Mouse (Mus musculus): ENCODE measurements around the gene Zfp978.
A peak's percentile ranks its signal among the peaks of the same experiment; 100 is the strongest.
"Not testable (repeated sequence)": the region's sequence is repeated elsewhere in the genome, so short reads cannot be mapped to it uniquely, and the experiment has no call there.

The Zfp978 gene

GRCm38 (mm10) chr4:147406735-147407462, 45.8 kb downstream of the Zfp978 start:
- no peak for DNase-seq (ENCODE audit: low read depth, low spot score)

DNA sequence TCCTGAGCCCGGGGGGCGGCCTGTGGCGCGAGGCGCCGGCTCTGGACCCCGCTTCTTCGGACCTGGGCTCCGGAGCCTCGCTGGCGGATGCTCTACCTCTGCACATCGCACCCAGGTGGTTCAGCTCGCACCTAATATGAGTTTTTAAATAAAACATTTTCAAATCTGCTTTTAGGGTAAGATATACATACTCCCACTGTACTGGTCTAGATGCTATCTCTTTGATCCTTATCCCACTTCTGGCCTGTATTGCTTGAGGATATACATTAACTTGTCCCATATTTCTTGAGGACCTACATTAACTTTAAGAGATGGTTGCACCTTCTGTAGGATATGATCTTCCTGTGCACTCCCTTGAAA, 46.3 kb downstream of the Zfp978 start:
- DNase-seq (ENCODE audit: low read depth, low spot score): no peak

DNA sequence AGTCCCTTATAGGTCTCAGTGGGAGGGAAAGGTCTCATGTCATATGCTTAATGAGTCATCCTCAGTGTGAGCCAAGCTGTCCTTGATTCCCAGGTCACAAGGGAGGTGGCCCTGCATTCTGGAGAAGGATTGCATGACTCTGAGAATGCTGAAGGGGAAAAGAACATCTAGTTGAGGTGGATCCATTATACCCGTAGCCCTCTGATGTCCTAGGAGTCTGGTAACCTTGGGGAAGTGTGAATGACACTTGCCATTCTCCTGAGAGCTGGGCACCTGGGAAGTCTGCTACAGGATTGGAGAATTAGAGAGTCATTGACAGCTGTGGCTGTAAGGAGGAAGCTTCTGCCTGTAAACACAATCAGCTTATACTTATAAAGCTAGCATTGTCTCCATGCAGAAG, 55.3 kb downstream of the Zfp978 start:
- not testable (repeated sequence) for DNase-seq (ENCODE audit: low read depth, low spot score)

GRCm38 (mm10) chr4:147417157-147417778, 56.2 kb downstream of the Zfp978 start:
- DNase-seq (ENCODE audit: low read depth, low spot score): no peak

- DNase-seq (ENCODE audit: low read depth, low spot score): no peak
These were observed 56.8 kb downstream of the Zfp978 start for GRCm38 (mm10) chr4:147417921-147418320.

DNA sequence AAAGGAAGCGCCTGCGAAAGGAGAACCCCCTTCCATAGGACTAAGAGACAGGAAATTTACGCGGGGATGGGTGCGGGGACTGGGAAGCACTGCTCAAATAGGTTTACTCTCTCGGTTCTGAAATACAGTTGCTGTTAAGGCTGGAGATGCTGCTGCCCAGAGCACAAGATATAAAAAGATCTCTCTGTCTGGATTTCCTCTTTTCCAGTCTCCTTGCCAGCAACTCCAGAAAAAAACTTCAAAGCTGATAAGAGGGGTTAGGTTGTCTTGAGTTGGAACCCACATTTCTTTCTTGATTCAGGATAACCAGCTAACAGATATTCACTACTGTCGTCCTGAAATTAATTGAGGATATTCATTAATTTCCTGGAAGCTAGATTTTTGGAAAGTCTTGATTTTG, 57.2 kb downstream of the Zfp978 start:
- DNase-seq (ENCODE audit: low read depth, low spot score): not testable (repeated sequence)

- DNase-seq (ENCODE audit: low read depth, low spot score): not testable (repeated sequence)
These were observed 58.1 kb downstream of the Zfp978 start for GRCm38 (mm10) chr4:147419190-147419589.

DNA sequence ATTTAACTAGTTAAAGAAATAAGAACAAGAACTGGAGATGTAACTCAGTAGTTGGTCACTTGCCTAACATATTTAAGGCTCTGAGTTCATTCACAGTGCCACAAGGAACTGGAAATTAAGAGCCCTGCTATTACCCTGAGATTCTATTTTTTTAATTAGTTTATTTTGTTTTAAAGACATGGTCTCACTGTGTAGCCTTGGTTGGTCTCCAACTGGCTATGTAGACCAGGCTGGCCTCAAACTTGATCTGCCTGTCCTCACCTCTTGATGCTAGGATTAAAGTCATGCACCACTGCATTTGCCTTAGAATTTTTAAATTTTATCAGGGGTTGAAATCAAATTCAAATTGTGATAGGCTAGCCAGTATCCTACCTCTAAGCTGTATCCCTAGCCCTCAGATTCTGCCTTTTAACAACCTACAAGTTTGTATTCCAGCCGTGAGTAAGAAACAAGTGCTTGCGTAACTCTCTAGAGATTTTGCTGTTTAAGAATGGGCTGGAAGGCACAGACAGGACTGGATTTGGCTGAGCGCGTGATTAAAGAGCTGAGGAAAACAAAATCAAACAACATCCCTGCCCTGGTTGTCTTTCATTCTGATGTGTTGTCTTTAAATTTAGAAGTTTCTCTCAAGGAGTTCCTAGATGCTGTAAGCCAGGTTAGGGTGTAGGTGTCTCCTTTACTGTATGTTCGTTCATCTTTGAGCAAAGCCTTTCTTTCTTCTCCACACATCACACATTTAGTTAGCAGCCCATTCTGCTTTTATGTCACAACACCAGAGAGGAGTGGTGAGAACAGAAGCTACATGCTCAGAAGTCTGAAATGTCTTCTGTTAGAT, 58.9 kb downstream of the Zfp978 start:
- not testable (repeated sequence) for DNase-seq (ENCODE audit: low read depth, low spot score)

GRCm38 (mm10) chr4:147420794-147421193, 59.7 kb downstream of the Zfp978 start:
- DNase-seq (ENCODE audit: low read depth, low spot score): no peak

- not testable (repeated sequence) for DNase-seq (ENCODE audit: low read depth, low spot score)
These were observed 60.2 kb downstream of the Zfp978 start for GRCm38 (mm10) chr4:147421316-147421715.

GRCm38 (mm10) chr4:147423140-147423539, 62.0 kb downstream of the Zfp978 start:
- DNase-seq (ENCODE audit: low read depth, low spot score): no peak

DNA sequence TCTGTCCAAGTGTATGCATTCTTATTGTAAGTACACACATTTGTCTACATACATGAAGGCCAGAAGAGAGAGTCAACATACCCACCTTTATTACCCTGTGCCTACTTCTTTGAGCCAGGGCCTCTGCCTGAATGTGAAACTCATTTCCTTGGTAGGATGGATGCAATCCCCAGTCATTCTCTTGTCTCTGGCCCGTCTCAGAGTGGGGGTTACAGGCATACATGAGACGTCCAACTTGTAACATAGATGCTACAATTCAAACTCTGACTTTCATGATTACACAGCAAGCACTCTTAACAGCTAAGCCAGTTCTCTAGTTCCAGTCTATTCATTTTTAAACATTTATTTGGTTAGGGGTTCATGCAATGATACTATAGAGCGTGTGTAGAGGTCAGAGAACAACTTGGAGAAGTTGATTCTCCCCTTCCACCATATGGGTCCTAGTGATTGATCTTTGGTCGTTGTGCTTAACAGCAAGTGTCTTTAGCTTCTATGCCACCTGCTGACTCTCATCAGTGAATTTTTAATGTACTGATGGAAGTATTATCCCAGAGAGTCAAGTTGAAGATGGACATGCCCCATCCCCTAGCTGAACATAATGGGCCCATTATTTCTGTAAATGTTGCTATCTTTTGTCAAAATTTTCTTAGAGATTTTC, 62.7 kb downstream of the Zfp978 start:
- DNase-seq (ENCODE audit: low read depth, low spot score): no peak

- not testable (repeated sequence) for DNase-seq (ENCODE audit: low read depth, low spot score)
These were observed 63.3 kb downstream of the Zfp978 start for GRCm38 (mm10) chr4:147424404-147424803.

DNA sequence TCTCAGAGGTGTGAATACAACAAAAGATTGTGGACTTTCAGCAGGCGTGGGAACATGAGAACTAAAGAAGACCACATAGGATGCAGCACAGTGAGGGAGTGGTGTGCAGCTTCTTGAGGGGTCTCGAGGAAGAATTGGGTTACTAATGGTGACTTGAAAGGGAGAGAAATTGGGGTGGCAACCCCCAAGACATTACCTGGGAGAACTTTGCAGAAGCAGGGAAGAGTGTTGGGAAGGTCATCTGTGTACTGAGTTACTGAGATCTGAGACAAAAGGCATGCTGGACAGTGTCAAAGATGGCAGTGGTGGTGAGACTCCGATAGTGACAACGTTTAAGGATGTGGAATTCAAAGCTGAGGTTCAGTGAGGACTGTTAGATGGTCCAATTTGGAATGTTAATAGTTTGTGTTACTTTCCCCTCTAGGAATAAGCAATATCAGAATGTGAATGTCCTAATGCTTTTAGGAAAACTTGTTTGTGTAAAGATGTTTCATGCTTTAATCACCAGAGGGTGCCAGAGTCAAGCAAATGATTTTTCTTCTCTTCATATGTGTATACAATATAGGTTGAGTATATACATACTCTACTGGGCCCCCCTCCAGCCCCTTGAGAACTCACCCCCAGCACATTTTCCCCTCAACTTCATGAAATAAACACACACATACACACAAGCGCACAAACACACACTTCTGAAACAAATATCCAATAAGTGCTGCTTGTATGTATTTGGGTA, 64.7 kb downstream of the Zfp978 start:
- DNase-seq (ENCODE audit: low read depth, low spot score): peak; percentile 66

DNA sequence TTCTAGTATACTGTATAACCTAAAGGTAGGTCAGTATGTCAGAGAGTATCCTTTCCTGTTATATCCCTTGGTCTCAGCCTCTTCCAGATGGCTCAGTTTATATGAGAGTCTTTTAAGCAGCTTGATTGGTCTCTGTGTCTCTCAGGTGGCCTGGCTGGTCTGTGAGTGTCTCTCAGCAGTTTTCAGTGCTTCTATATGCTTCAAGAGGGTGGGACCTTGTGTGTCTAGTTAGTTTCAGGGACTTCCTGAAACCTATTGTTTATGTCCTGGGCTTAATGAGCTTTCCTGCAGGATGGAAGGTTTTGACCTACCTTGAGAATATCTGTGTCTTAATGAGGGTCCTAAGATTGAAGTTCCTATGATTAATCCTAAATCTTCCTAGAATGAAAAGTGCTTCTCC, 69.5 kb downstream of the Zfp978 start:
- no peak for DNase-seq (ENCODE audit: low read depth, low spot score)

- DNase-seq (ENCODE audit: low read depth, low spot score): not testable (repeated sequence)
These were observed 70.8 kb downstream of the Zfp978 start for GRCm38 (mm10) chr4:147431696-147432442.

DNA sequence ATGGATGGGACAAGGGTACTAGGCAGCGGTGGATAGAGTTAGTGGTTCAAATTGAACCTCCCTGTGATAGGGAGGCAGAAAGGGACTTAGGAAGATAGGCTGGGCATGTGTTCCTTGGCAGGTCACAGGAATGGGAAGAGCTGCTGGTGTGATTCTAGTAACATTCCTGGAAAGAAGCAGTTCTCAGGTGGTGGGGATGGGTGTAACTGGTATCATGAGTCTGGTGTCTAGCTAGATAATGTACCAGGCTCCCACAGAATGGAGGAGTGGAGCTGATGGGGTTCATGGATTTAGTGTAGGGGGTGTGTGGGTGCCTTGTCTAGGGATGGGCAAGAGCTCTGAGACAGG, 71.3 kb downstream of the Zfp978 start:
- no peak for DNase-seq (ENCODE audit: low read depth, low spot score)

DNA sequence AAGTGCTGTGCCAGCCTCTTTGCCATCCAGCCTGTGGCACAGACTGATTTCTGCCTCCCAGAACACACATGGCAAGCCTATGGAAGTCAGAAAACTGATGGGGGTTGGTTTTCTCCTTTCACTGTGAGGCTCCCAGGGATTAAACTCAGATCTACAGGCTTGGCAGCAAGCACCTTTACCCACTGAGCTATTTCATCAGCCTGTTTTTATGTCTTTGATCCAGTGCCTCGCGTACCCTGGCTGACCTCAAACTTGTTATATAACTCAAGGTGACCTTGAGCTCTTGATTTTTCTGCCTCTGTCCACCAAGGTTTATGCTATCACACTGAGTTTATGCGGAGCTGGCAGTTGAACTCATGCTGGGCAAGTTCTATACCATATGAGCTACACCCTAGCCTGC, 71.9 kb downstream of the Zfp978 start:
- DNase-seq (ENCODE audit: low read depth, low spot score): no peak

DNA sequence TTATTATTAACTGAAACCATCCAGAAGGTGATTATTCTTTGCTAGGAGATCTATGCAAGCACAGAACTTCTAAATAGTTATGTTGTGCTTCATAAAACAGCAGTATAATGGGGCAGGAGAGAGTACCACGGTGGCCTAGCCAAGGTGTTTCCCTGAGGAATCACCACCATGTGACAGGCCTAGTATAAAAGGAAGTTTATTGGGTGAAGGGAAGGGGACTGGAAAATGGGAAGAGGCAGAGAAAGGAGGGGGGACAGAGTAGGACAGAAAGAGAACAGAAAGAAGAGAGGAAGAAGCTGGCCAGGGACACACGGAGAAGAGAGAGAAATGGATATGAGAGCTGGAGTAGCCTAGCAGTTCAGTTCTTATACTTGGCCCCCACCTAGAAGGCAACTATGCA, 72.8 kb downstream of the Zfp978 start:
- DNase-seq (ENCODE audit: low read depth, low spot score): no peak
